Mouse (Mus musculus) liver, embryonic 14.5 days (tissue): ENCODE measurements around the gene Gm49601. TPM values are rescaled to one million over a fixed set of nuclear protein-coding genes. Genes with fewer than 3 reads are reported as not detected.

Source experiments
- ATAC-seq: fragments of 200-750 bp; cut with Nextera tagmentation; 2 replicates; pipeline ENCODE4 v1.8.0; 2017; ENCODE audit warnings: moderate number of reproducible peaks, mild to moderate bottlenecking, moderate library complexity; ENCODE audit not compliant: insufficient read depth
- DNase-seq, 3 experiments: peaks; one replicate each; pipeline ENCODE4 v3.0.0-alpha.2; 2012 to 2013; ENCODE audit warnings: low read depth in 3 of 3, low spot score in 3 of 3
- H3K27ac ChIP-seq: fragments of 300-500 bp; sonication (generic); 2 replicates; pipeline ENCODE4 v1.5.1; 2014; ENCODE audit warnings: moderate library complexity, mild to moderate bottlenecking, control low read depth, inconsistent platforms
- H3K27me3 ChIP-seq: fragments of 300-500 bp; sonication (generic); 2 replicates; pipeline ENCODE4 v1.6.1; 2014; ENCODE audit warnings: mild to moderate bottlenecking, low read length, moderate library complexity; ENCODE audit not compliant: control insufficient read depth, insufficient read depth
- H3K36me3 ChIP-seq: fragments of 300-500 bp; sonication (generic); replicated peaks from 2 replicates; pipeline ENCODE4 v1.6.1; 2014; ENCODE audit warnings: low read depth; ENCODE audit not compliant: control insufficient read depth, insufficient read depth
- H3K4me1 ChIP-seq, 2 experiments: fragments of 200-500 bp in 1 of 2; fragments of 300-500 bp in 1 of 2; sonication (generic) in 1 of 2; replicated peaks; 2 replicates each; pipeline ENCODE4 v1.6.1; 2012 to 2014; ENCODE audit warnings: antibody characterized with exemption in 1 of 2, inconsistent platforms in 1 of 2, low read length in 1 of 2; ENCODE audit not compliant: control insufficient read depth in 2 of 2, insufficient read depth in 2 of 2
- H3K4me2 ChIP-seq: fragments of 300-500 bp; sonication (generic); 2 replicates; pipeline ENCODE4 v1.6.1; 2014; ENCODE audit warnings: low read depth, mild to moderate bottlenecking, control low read depth, moderate library complexity
- H3K4me3 ChIP-seq, 2 experiments: fragments of 200-500 bp in 1 of 2; fragments of 300-500 bp in 1 of 2; sonication (generic) in 1 of 2; 2 replicates each; pipeline ENCODE4 v1.5.1; 2012 to 2014; ENCODE audit warnings: low read depth in 2 of 2, low read length in 2 of 2, mild to moderate bottlenecking in 2 of 2, control low read depth in 1 of 2, inconsistent platforms in 1 of 2, moderate library complexity in 1 of 2; ENCODE audit not compliant: insufficient read depth in 1 of 2
- H3K9ac ChIP-seq: fragments of 300-500 bp; sonication (generic); replicated peaks from 2 replicates; pipeline ENCODE4 v1.6.1; 2014; ENCODE audit warnings: mild to moderate bottlenecking, control low read depth, moderate library complexity
- H3K9me3 ChIP-seq: fragments of 300-500 bp; sonication (generic); 2 replicates; pipeline ENCODE4 v1.6.1; 2016; ENCODE audit warnings: low read length, mixed read lengths; ENCODE audit not compliant: control insufficient read depth
- CTCF ChIP-seq: IDR thresholded peaks from 2 replicates; pipeline ENCODE4 v1.5.1; 2016; ENCODE audit warnings: antibody characterized with exemption, low read depth, control low read depth
- EP300 ChIP-seq: IDR thresholded peaks from 2 replicates; pipeline ENCODE4 v1.6.1; 2016; ENCODE audit warnings: antibody characterized with exemption, low read depth
- WGBS: fragments of 180-500 bp; shearing (Covaris S2); extraction: QIAGEN DNeasy Blood & Tissue Kit; methylation state at CpG from one replicate; pipeline ENCODE4 v1.1.7; 2014; ENCODE audit not compliant: insufficient replicate concordance; 5-methylcytosine and 5-hydroxymethylcytosine counted together
- polyA plus RNA-seq, 2 experiments: library from polyadenylated mRNA; depleted of rRNA in 1 of 2; stranded (reverse) in 1 of 2; unstranded in 1 of 2; fragments of >200 nt; fragmentation: Nextera tagmentation in 1 of 2; extraction: Ambion mirVana in 1 of 2; gene quantifications; 2 replicates each; pipeline versions ENCODE4 v1.2.1 to v1.2.3; 2012 to 2014

Gene Gm49601
- polyA plus RNA-seq, 2 experiments: 0.54 TPM; not detected in 1

- no peak overlapping the region for H3K4me2 ChIP-seq
- 58% methylated on average over 5 of the region's 5 CpGs for whole genome bisulfite sequencing
- H3K9ac ChIP-seq: no peak overlapping the region
- H3K9me3 ChIP-seq: no peaks in the 10 kb centered on the region
- DNase-seq (no peak), ATAC-seq (no peak)
- peaks cover 16% of the 10 kb centered on the region for H3K27me3 ChIP-seq
- H3K4me3 ChIP-seq: no peak overlapping the region
- no peak for TF ChIP-seq EP300
- no peak for TF ChIP-seq CTCF
- no peaks in the 10 kb centered on the region for H3K4me1 ChIP-seq
- H3K36me3 ChIP-seq: no peaks in the 10 kb centered on the region
- no peak overlapping the region for H3K27ac ChIP-seq
Measured at GRCm38 (mm10) chr16:18596255-18596654, 30.0 kb downstream of the Gm49601 start.

DNA sequence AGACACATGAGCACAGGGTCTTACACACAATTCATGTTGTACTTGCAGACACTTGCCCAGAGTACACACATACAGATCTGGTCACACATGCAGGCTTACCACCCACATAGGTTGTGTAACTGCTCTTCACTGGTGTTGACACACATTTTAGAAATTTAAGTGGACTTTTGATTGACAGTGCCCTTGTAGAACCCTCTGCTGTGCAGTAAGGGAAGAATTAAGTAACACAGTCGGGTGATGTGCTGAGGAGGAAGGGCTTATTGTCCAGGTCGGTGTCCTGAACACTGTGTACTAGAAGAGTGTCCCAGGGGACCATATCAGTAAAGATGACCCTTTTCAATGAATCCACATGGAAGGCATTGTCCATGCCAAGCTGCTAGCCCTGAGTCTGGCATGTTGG is 32.3 kb downstream of the Gm49601 start:
- no peak for ATAC-seq

DNA sequence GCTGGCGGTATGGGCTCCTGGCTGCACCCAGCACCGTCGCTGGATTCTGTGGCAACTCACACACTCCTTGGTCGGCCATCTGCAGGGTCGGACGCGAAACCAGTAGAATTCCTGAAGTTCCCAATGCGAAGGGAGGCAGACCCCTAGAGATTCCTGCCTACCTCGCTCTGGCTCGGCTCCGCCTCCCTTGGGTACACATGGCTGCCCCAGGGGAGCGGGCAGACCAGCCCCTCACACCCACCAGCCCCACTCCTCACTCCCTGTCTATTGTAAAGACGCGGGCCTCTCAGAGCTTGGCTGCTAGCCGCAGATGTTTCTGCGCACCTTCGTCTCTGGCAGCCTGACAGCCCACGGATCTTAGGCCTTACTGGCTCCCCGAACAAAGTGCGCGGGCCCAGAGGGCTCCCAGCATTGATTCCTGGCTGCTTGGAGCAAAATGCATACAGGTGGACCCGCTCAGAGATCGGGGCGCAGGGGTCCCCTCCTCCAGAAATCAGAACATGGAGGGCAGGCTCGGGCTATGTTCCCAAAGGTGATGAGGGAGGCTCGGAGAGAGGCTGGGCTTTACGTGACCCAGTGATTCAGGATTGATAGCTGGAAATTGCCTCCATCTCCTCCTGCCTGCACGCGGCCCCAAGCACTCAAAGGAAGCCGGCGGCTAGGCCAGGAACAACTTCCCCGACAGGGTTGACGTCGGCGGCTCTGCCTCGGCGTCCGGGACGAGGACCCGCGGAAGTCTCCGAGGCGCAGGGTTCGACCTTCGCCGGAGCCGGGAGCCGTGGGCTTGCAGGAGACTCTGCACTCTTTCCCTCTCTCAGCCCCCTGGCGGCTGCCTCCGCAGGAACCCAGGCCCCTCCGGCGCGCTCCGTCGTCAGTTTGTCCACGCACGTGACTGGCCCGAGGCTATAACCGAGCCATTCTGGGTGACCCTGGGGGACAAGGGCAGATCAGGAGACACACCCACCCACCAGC is 34.9 kb downstream of the Gm49601 start:
- H3K4me1 ChIP-seq: no peaks in the 10 kb centered on the region
- H3K4me2 ChIP-seq: no peak overlapping the region
- no peak for ATAC-seq
- TF ChIP-seq EP300: no peak
- TF ChIP-seq CTCF: peak; percentile 29; the same call in 1 of the 2 replicates
- H3K27ac ChIP-seq: no peak overlapping the region
- H3K4me3 ChIP-seq: no peak overlapping the region
- no peaks in the 10 kb centered on the region for H3K9me3 ChIP-seq
- no peak overlapping the region for H3K9ac ChIP-seq
- no peaks in the 10 kb centered on the region for H3K36me3 ChIP-seq
- 3% methylated on average over 59 of the region's 59 CpGs for WGBS
- H3K27me3 ChIP-seq: peaks cover 65% of the 10 kb centered on the region
- DNase-seq: no peak

More for the DNA sequence above, 32.3 kb downstream of the Gm49601 start:
- no peak overlapping the region for H3K4me2 ChIP-seq
- no peaks in the 10 kb centered on the region for H3K4me1 ChIP-seq
- H3K27me3 ChIP-seq: peaks cover 39% of the 10 kb centered on the region
- no peaks in the 10 kb centered on the region for H3K9me3 ChIP-seq
- 36% methylated on average over 2 of the region's 2 CpGs for WGBS
- no peak overlapping the region for H3K27ac ChIP-seq
- H3K9ac ChIP-seq: no peak overlapping the region
- H3K4me3 ChIP-seq: no peak overlapping the region
- no peak for DNase-seq
- TF ChIP-seq EP300: no peak
- no peak for TF ChIP-seq CTCF
- H3K36me3 ChIP-seq: no peaks in the 10 kb centered on the region

DNA sequence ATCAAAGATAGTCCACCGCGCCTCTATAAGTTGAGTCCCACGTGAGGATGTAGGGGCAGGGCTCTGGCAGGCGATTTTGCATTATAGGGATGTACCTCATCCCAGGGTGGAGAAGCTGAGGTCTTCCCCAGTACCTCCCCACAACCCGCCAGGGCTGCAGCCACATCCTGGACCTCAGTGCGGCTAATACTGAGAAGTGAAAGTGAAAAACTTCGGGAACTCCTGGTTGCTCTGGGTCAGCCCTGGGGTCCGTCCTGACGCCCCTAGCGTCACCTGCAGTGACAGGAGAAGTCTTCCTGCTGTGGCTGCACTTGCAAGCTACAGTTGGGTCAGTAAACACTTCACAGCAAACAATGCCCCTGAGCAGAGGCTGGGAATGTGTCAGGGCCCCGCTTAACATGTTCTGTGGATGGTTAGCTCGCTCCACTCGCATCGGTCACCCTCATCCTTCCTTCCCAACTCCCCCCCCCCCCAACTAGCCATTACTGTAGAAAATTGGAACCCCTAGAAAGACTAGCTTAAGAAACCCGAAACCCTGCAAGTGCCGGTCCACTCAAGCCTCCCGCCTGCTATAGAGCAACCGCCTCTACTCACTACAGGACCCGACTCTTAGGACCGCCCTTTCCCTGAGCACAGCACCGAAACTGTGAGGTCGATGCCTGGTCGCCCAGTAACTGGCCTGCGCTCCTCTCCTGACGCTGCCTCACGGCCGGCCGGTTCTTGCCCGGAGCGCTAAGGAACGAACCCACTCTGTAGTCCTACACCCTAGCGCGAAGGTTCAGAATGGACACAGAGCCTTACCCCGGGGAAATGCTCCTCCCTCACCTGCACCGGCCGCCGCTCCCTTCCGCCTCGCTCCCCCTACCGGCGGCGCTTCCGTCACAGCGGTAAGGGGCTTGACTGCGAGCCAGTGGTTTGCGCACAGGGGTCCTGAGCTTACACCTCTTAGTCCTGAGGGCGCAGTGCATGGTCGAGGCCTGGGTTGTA is 36.1 kb downstream of the Gm49601 start, which contains the start of gene Tbx1:
Gene Tbx1, minus strand, starts transcription at position 868 of the 987 bp plus-strand sequence.
- no peaks in the 10 kb centered on the region for H3K9me3 ChIP-seq
- WGBS: 2% methylated on average over 48 of the region's 48 CpGs
- ATAC-seq: no peak

More for the DNA sequence above, 36.1 kb downstream of the Gm49601 start, which contains the start of gene Tbx1:
- Histone ChIP-seq H3K4me2 (peak within 1 kb of the TSS; percentile 43), H3K27ac (no peak within 1 kb of the TSS), H3K9ac (no peak within 1 kb of the TSS), H3K27me3 (peaks cover 78% of the 10 kb centered on the region), H3K4me1 (no peaks in the 10 kb centered on the region), H3K4me3 (peak within 1 kb of the TSS; percentile 25 to 33), H3K36me3 (no peaks in the 10 kb centered on the region)
- no peak for TF ChIP-seq EP300
- TF ChIP-seq CTCF: peak; percentile 70
- no peak for DNase-seq
